Mouse (Mus musculus) natural killer cell, adult 2 months (primary cell): ENCODE results near the gene Ric3.

ENCODE experiments used
- DNase-seq, 2 experiments: peaks; one replicate each; pipeline ENCODE4 v3.0.0; 2022; ENCODE audit warnings: low spot score in 2 of 2

Ric3 gene

DNA sequence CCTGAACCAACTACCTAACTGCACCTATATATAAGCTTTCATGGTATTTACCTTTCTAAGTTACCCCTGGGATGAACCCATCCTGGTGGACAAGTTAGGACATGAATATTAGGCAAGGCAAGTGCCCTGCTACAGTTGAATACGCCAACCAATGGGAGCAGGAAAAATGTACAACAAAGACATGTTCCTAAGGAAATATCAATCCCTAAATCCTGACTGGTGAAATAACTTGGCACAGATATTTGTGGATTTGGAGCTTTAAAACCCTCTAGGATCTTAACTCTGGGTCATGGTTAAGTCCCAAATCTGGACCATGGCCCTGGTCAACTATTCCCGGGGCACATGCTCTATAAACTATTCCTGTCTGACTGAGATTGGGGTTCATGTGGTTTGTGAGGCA lies 37.3 kb downstream of the Ric3 start:
- no peak for DNase-seq

DNA sequence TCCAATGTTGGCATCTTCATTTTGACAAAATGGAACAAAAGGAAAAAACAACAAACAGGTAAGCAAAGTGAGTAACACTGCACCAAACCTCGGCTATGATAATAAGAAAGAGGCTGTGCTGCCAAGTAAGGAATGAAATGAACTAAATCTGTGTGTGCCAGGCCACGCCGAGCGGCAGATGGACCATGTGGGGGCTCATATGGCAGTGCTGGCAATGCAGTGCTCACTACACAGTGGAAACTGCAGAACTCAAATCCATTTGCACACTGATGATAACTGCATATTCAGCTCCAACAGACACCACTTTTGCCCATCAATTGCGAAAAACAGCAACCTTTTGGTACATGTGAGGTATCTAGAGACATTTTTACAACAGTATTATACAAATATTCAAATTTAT lies 43.7 kb downstream of the Ric3 start:
- DNase-seq: no peak

- DNase-seq: no peak
These were observed 44.1 kb downstream of the Ric3 start for GRCm38 (mm10) chr7:109038987-109039386.

- DNase-seq: no peak
These were observed 44.9 kb downstream of the Ric3 start for GRCm38 (mm10) chr7:109038121-109038735.

GRCm38 (mm10) chr7:109032054-109032453 lies 51.1 kb downstream of the Ric3 start:
- no peak for DNase-seq

DNA sequence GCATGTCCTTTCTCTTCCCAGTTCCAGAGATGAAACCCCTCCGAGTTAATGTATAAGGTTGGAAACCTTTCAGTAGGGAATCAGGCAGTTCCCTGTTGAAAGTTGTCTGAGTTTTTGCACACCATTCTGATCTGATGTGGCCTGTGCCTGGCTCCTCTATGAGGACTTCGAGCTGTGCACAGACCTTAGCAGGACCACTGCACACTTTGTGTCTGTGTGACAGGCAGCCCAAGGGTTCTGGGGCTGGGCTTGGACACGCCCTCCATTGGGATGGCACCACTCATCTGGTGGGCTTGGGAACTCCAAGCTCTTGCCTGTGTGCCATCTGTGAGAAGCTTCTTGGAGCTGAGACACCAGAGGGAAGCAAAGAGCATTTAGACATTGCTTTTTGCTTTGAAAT lies 51.8 kb downstream of the Ric3 start:
- no peak for DNase-seq

DNA sequence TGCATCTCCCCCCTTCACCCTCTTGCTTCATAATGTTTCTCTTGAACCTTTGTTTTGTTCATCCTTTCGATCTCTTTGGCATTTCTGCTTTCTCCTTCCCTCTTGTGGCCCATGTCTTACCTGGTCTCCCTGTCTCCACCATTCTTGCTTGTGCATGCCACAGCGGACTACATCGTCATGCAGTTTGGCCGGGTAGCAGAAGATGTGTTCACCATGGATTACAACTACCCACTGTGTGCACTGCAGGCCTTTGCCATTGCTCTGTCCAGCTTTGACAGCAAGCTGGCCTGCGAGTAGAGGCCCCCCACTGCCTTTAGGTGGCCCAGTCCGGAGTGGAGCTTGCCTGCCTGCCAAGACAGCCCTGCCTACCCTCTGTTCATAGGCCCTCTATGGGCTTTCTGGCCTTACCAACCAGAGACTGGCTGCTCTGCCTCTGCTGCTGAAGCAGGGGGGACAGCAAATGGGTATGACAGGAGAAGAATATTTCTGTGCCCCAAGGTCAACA lies 53.1 kb downstream of the Ric3 start:
- DNase-seq: no peak

DNA sequence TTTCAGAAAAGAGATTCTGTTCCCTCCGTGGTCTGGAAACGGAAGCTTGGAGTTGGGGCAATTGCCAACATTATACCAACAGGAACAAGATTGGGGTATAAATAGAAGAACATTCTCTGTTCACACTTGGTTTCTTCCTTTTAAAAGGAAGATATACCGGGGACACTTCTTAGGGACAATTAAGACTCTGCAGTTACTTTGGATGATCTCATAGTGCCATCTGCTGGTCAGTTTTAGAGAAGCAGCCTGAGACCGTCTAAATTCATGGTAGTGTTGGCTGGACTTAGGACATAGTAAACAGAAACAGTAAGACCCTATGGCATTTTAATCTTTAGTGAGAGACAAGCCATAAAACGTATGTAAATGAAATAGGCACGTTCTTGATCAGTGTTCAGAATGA lies 54.9 kb downstream of the Ric3 start:
- peak; percentile 9 to 14 for DNase-seq

DNA sequence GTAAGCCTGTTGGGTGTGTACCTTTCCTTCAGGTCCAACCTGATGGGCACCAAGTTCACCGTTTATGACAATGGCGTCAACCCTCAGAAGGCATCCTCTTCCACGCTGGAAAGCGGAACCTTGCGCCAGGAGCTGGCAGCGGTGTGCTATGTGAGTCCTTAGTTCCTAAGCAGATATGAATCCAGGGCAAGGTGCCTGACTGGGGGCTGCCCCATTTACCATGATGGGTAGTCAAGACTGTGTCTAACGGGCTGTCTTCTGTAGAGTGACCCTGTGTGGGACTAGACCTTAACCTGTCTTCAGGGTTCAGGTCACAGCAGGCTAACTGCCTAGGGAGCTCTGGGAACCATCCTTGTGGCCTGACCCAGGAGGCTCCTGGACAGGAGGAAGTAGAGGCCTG lies 55.4 kb downstream of the Ric3 start:
- DNase-seq: no peak

DNA sequence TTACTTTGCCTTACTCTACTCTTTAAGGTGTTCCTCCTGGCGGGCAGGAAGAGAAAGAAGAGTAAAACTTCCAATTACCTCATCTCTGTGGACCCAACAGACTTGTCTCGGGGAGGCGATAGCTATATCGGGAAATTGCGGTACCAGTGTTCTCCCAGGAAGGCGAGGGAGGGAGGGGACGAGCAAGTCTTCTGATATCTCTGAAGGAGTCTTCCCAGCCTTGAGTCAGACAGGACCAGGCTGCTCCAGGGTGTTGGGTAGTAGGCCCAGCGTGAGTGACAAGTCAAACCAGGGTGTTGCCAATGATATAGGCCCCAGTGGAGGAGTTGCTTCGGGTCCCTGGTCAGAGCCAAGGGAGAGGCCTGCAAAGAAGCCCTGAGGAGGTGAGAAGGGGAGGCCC lies 56.2 kb downstream of the Ric3 start:
- no peak for DNase-seq

- DNase-seq: no peak
These were observed 57.4 kb downstream of the Ric3 start for GRCm38 (mm10) chr7:109025743-109026142.

- DNase-seq: peak; percentile 12 to 30
These were observed 61.7 kb downstream of the Ric3 start for GRCm38 (mm10) chr7:109021428-109021827.

GRCm38 (mm10) chr7:109019243-109019642 lies 63.9 kb downstream of the Ric3 start:
- no peak for DNase-seq

- no peak for DNase-seq
These were observed 66.7 kb downstream of the Ric3 start for GRCm38 (mm10) chr7:109016378-109016923.

GRCm38 (mm10) chr7:109014851-109015250 lies 68.3 kb downstream of the Ric3 start:
- DNase-seq: no peak

DNA sequence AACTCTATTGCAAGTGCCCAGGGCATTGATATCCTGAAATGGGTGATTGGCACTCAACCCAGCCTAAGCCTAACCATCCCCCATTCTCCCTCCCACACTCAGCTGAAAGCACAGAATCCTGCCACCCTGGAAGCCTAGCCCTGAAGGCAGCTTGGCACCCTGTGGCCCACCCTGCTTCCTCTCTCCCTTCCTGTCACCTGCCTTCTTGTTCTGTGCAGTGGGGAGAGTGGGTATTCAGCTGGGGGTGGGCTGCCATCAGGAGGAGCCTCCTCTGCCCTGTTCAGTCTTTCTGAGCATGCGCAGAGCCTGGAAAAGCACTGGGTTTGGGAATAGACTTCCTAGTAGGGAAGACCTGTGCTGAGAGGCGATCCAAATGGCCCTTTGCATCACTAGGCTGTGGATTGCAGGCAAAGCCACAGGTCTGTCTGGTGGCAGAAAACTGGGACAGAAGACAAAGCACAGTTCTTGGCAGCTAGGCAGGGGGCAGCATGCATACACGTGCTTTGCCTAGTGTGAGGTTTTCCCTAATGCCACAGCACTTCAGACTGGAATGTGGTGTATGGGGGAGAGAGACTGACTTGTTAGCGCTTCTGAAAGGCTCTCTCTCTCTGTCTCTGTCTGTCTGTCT lies 70.0 kb downstream of the Ric3 start:
- DNase-seq: no peak

DNA sequence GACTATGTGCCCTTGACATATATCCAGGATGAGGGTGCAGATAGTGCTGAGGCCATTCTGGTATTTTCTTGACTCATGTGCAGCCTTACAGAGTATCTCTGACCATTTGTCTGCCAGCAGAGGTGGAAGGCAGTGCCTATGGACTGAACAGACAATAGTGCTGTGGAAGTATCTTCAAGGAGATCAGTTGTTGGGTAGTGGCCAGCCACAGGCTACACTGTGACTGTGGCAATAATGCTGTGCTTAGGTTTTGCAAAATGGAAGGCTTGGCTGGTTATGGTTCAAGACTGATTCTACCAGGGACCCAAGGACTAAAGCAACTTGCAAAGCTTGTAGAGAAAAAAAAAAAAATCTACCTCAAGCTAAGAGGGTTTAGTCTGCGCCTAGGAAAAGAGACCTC lies 70.6 kb downstream of the Ric3 start:
- no peak for DNase-seq

GRCm38 (mm10) chr7:109011596-109012180 lies 71.4 kb downstream of the Ric3 start:
- no peak for DNase-seq

GRCm38 (mm10) chr7:109010720-109011595 lies 72.2 kb downstream of the Ric3 start:
- no peak for DNase-seq

DNA sequence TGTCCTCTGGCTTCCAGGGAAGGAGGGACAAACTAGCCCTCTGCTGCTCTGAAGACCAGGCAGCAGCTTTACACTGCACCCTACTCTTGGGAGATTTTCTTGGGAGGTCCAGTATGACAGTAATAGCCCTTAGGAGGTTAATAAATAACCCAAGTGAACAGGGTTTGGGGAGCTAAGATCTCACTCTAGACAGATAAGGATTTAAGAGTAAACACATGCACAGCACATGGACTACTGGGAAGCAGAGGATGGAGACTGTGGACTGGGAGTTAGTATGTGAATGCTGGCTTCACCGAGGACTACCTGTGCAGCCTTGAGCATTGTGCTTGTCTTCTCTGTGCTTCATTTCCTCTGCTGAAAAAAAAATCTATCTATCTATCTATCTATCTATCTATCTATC lies 73.9 kb downstream of the Ric3 start:
- DNase-seq: no peak

- no peak for DNase-seq
These were observed 79.5 kb downstream of the Ric3 start for GRCm38 (mm10) chr7:109003653-109004052.

DNA sequence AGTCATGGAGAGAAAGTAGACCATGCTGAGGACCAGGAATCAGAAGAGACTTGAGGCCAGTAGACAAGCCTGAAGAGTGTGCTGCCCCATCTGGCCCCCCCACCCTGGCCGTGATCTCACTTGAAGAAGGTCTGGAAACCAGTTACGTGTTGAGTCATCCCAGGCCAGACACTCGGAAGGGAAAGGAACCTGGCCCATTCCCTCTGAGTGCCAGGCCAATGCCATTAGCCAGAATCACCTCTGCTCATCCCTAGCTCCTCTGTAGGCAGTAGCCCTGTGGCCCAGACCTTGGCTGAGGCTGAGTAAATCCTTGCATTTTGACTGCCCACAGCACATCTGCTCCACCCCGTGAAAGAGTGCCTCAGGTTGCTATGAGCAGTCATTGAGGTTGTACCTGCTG lies 81.2 kb downstream of the Ric3 start:
- DNase-seq: no peak
